Mouse (Mus musculus) A20 (cell line): Measurements from ENCODE around the gene Bcdin3d.
A peak's percentile ranks its signal among the peaks of the same experiment; 100 is the strongest.

Experiments used
- DNase-seq: peaks from one replicate; pipeline ENCODE4 v3.0.0-alpha.2; 2011; ENCODE audit warnings: low read depth, low spot score

The Bcdin3d gene

DNA sequence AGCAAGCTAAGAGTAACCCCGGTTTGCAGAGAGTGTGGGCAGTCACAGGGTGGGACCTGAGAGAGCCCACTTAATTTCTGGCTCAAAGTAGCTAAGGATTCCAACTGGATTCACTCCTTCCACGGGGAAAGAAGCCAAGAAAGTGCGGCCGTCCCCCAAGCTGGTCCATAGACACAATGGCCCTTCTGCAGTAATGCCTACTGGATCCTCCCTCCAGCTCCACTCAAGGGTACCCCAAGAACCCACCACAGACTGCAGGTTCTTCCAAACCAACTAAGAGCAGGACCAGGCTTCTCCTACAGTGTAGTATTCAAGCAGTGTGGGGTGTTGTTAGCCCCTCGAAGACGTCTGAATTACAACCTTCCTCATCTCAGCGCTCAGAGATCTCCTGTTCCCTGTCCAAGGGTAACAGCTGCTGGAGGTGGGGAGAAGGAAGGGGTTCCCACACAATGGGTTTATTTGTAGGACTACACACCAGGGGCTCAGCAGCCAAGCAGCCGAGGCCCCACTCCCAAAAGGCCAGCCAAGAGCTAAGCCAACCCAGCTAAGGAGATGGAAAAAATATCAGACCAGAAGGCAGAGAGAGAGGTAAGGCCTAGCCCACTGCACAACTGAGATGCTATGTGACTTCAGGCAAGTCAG lies 33.6 kb downstream of the Bcdin3d start:
- DNase-seq: no peak

DNA sequence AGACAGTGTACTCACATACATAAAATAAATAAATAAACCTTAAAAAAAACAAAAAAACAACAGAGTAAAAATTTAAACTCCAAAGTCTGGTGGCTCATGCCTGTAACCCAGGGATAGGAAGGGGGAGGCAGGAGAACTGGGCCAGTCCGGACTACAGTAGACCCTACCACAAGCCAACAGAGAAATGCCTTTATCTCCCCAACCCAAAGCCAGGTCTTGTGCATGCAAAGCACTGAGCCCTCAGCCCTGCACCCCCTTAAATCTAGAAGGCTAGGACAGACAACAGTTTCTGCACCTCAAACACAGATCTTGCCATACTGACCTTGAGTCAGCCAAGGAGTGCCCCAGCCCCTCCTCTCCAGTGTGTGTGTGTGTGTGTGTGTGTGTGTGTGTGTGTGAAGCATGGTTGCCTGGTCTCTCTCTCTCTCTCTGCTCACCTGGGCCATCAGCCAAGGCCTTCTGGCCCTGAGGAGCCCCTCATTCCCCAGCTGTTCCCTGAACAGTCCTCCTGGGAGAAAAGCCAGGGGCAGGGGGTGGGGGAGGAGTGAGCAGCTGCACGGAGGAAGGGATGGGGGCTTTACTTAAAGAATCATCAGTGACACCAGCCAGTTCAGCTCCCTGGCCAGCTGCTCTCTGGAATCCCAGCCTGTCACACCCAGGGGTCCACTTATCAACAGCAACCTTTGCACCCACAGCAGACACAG lies 34.3 kb downstream of the Bcdin3d start:
- no peak for DNase-seq

DNA sequence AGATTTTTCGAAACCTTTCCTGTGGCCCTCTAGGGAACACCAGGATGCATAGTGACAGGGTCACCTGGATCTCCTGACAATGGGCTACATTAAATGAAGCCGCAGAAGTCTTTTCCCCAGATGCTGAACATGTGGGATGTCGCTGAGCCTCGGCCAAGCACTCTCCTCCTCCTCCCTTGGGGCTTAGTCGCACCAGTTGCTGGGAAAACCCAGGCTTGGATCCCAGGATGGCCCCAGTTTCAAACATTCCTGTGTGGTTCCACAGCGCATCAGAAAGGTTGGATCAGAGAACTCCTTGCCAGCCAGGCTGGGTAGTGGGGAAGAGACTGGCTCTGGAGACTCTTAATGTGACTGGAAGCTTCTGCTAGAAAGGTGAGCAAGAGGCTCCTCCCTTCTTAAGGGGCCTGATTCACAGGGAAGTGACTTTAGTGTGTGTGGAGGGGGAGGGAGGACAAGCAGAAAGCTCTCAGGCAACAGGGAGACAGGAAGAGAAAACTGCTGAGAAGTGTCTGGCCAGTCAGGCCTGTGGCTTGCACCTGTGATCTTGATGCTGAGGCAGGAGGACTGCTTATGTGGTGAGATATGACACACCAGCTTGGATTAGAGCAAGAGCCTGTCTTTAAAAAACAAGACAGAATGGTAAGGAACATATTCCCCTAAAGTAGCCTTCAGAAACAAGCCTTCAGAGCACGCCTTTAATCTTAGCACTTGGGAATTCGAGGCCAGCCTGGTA lies 35.4 kb downstream of the Bcdin3d start:
- DNase-seq: peak; percentile 15

DNA sequence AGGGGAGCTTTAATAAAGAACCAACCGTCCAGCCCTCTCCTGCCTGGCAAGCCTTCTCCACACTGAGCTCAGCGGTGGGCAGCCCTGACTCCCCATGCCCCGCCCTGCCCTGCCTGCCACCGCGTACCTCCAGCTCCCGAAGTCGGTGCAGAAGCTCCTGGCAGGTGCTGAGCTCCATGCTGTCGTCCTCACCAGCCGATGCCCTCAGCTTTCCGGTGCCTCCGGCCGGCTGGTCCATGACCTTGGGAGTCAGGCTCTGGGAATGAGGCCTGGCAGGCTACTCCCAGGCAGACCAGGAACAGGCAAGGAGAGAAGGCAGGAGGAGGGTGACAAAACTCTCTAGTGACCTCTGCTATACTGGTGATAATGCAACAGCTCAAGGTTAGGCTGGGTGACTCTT lies 40.6 kb downstream of the Bcdin3d start:
- no peak for DNase-seq

DNA sequence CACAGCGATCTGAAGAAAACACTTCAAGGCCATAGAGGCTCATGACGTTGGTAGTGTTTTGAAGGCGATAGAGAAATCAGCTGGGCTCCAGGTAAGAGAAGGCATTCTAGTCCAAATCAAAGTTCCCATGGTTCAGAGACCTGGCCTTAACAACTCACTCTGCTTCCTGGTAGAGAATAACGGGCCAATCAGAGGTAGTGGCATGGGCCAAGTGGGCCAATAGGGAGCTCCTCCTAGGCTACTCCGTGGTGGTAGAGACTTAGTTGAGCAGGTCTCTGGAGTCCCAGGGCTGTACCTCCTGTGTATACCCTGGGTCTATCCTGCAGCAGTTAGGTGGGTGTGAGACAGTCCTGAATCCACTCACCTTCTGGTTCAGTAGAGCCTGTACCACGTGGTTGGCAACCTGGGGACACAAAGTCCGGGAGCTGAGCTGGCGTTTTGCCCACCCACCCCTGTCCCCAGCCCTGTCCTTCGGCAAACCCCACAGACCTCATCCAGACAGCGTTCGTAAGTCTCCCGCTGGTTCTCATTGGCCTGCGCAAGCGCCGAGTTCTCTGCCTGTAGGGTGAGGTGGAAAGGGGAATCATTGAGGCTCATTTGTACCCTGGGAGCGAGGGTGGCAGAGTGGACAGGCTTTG lies 41.3 kb downstream of the Bcdin3d start:
- DNase-seq: no peak

DNA sequence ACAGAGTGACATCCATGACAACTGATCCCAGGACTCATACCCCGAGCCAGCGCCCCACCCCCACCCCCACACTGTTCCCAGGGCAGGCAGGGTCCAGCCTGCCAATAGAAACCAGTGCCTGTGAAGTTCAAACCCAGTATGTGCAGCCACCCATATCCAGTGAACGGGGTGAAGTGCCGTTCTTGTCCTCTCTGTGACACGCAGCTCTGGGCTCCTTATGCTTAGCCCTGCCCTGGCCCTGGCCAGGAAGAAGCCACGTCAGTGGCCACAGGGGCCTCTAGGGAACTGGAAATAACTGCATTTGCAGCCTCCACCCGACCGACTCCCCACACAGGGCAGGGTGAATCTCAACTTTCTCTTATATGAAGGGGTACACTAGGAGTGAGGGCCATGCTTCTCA lies 42.6 kb downstream of the Bcdin3d start:
- no peak for DNase-seq

DNA sequence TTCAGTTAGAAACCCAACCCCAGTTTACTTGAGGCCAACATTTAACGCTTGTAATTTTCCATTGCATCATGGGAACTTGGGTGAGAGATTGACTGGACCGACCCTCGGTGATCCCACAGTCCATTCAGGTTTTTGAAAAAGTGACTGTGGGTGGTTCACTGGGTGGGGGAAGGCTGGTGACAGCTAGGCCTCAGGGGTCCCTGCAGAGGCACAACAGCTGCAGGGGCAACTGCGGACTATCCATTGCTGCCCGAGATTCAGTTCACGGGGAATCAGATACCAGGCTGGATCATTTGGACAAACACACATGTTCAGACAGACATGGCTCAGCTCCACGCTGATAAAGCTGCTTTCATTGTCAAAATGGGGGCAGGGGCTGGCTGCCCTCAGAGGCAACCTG lies 43.0 kb downstream of the Bcdin3d start:
- no peak for DNase-seq

DNA sequence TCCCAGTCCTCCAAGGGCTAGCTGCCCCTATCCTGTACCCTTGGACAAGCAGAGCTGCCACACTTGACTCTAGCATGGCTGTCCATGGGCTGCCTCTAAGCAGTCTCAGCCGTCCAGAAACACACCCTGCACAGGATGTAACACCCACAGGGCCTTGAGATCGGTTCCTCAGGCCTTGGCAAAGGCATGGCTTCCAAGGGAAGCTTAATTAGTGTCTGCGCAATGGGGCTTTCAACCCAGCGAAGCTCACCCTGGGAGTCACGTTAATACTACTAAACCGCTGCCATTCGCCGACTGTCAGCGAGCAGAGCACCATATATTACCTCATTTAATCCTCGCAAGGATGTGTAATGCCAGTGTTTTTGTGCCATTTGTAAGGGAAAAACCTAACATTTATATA lies 43.5 kb downstream of the Bcdin3d start:
- no peak for DNase-seq

DNA sequence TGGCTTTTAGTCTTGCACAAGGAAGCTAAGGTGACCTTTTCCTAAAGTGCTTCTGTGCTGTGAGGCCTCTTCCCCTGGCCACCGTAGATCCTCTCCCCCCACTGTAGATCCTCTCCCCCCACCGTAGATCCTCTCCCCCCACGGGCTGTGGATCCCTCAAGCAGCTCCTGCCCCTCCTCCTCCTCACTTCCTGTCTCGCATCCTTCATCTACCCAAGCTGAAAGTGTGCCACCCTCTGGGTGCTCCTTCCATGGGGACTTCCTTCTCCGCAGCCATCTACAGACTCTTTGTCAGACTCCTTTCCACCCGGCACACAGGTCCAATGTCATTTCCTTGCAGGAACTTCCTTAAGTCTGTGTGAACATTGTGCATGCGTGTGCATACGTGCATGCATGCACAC lies 44.1 kb downstream of the Bcdin3d start:
- DNase-seq: no peak

DNA sequence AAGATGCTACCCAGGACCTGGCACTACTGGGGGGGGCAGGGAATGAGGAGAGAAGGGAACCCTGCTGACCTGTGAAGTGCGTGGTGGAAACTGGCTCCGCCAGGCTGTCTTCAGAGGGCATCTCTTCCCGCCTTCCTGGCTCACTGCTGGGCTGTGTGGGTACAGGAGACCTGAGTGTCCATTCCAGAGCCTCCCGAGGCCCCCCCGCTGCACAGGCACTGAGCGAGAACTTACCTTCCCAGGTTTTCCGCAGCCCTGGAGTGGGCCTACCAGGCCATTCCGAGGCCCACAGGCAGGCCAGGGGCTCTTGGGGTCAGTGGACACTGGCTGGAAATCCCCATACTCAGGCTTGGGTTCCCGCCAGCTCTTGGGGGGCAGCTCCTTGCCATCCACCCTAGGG lies 50.6 kb downstream of the Bcdin3d start:
- DNase-seq: no peak

DNA sequence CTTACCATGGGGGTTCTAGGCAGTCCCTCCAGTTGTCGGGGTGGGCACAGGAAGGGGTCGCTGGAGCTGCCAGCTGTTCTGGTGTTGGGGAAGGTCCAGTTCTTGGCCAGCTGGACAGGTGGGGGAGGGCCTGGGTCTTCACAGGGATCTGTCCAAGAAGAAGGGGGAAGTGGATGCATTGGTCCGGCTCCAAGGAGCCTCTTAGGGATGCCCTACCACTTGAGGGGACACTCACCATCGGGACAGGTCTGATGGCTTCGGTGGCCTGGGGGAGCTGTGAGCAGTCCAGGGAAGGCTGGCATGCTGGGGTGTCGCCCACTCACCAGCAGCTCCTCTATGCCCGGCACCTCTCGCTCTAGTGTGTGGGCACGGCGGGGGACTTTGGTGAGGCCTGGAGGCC lies 51.4 kb downstream of the Bcdin3d start:
- no peak for DNase-seq

DNA sequence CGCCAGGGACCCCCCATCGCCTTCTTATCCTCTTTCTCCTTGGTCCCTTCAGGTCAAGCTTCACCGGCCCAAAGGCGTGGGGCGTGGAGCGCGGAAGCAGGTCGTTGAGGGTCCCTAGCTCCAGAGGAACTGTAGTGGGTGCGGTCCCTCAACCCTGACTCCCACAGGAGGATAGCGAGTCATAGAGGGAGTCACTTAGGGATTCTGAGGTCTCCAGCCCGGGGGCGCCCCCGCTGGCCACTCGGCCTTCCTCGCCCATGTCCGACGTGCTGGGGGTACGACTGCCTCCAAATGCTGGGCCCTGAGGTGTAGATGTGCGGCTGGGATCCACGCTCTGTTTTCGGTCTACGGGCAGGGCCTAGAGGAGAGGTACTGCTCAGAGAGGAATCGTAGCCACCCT lies 52.0 kb downstream of the Bcdin3d start:
- no peak for DNase-seq

DNA sequence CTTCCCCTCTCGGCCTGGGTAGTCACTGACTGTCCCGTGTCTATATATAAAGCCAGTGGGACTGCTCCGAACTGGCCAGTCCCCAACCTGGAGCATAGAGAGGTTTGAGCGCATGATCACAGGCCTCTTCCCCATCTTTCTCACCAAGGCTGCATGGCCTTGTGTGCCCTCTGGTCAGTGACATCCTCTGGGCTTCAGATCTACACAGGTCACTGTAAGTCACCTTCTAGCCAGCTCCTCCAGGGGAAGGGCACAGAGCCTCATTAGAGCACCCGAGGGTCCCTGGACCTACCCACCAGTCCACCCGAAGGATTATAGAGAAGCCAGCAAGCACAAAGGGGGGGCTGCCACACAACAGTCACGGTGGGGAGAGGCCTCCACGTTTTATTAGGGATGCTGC lies 52.9 kb downstream of the Bcdin3d start:
- no peak for DNase-seq

DNA sequence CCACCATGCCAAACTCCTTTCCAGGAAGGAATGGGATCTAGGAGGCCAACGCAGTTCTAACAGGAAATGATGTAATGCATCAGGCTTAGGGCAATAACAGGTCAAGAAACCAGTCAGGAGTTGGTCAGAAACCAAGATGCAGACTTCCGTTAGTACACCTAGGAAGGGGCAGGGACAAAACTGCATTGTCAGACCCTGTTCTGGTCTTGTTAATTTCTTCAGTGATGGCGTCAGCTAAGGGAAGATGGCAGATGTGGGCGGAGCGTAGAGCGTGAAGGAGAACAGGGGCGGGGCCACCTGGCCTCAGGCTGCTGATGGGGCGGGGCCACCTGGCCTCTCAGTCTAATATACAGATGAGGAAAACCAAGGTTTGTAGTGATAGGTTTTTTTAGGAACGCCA lies 53.4 kb downstream of the Bcdin3d start:
- DNase-seq: no peak

DNA sequence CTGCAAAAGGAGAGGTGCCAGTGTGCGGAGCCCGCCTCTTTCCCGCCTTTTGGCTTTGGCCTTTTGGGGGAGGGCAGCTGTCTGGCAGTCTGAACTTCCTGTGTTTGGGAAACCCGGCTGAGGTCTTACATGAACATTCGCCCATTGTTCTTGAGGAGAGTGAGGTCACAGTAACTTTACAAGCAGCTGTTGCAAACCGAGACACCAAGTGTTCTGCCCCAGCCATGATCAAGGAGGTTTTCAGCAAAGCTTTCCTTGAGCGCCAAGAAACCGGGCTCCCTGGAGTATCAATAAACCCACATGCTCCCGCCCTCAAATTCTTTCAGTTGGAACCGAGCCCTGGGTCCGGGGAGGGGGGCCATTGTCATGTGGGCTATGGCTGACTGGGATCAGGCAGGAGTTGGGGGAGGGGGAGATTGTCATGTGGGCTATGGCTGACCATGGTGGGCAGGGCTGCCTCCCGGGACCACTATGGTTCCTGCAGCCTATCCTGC lies 54.0 kb downstream of the Bcdin3d start:
- DNase-seq: no peak

DNA sequence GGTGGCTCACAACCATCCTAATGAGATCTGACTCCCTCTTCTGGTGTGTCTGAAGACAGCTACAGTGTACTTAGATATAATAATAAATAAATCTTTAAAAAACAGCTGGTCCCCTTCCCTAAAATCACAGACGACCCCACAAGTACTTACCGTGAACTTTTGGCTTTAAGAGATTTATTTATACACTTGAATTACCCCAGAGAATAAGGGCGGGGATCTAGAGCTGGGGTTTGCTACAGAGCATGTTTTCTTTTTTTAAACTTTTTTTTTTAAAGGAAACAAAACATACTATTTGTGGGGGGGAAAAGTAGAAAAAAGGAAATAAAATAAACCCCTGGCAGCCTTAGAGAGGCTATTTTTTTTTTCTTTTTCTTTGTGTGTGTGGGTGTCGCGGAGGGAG lies 54.4 kb downstream of the Bcdin3d start:
- no peak for DNase-seq
